ENCODE assay signal across 8 mouse cellular contexts in the genomic region with DNA sequence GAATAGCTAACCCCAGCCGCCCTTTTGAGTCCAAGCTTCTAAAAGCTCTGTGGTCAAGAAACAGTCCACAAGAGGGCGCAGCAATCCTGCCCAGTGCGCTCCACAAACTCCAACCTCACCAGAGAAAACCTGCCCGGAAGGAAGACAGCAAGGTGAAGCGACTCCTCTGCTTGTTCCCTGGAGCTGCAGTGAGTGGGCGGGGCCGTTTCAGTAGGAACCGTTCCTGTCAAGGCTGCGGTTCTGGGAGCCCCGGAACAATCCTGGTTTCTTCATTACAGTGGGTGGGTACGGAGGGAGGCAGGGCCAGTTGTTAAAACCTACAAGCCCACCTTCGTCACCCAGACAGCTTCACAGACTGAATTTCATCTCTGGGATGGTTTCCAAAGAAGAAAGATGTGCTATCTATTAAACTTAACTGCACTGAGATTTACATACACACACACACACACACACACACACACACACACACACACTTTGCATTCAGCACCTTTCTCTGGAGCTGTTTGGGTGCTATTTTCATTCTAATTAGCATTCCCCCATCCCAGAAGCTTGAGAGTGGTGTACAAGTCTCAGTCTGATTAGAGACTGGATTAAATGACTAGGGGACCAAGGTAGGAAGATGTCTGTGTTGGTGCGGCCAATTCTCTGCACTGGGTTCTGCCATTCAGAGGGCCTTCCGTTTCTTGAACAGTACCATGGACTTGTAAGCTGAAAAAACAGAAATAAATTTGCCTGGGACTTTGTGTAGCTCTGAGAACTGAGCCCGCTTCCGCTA.
A peak's percentile ranks its signal among the peaks of the same experiment; 100 is the strongest.
DNase-seq lines count a peak whose midpoint lies in the region; ATAC-seq and TF ChIP-seq lines count a peak whose summit lies in the region.

No protein-coding gene starts in this region.

- peak overlapping the region; percentile 39; the same call in 1 of the 2 replicates for H3K9ac ChIP-seq in heart, embryonic 12.5 days
- H3K9ac ChIP-seq in kidney, embryonic 16.5 days (replicated peaks; ENCODE audit: low read length) = no peak overlapping the region; the same call in 1 of the 2 replicates

- TF ChIP-seq POLR2A in bone marrow macrophage, adult 2 months (IDR thresholded peaks at IDR 0.05; ENCODE audit: borderline replicate concordance, low read depth, low read length) = no peak
- TF ChIP-seq POLR2A in embryonic fibroblast, embryonic 13.5 days (IDR thresholded peaks at IDR 0.05; ENCODE audit: low read depth, low read length) = peak; percentile 16; the same call in 1 of the 2 replicates
- TF ChIP-seq POLR2A in myocyte (IDR thresholded peaks at IDR 0.05; ENCODE audit: insufficient read length, low read depth) = no peak

- H3K4me2 ChIP-seq in heart, embryonic 12.5 days = peak overlapping the region; percentile 62
- peak overlapping the region; percentile 55 for H3K4me2 ChIP-seq in kidney, embryonic 16.5 days (replicated peaks; ENCODE audit: low read depth, low read length)
- peak overlapping the region; percentile 91 for H3K4me2 ChIP-seq in myocyte (ENCODE audit: low read depth)

- no peaks in the 10 kb centered on the region for H3K4me1 ChIP-seq in bone marrow macrophage, adult 2 months (ENCODE audit: control insufficient read depth, insufficient read depth, low read length)
- peaks cover 6% of the 10 kb centered on the region; the same call in 1 of the 2 replicates for H3K4me1 ChIP-seq in embryonic fibroblast, embryonic 13.5 days (ENCODE audit: control insufficient read depth, insufficient read depth, low read length)
- peaks cover 12% of the 10 kb centered on the region for H3K4me1 ChIP-seq in heart, embryonic 12.5 days (replicated peaks)
- peaks cover 7% of the 10 kb centered on the region for H3K4me1 ChIP-seq in kidney, embryonic 16.5 days (ENCODE audit: insufficient read depth, low read length)

- ATAC-seq in heart, embryonic 12.5 days (ENCODE audit: insufficient number of reproducible peaks, low FRiP score) = peak; percentile 6; the same call in 1 of the 2 replicates
- peak; percentile 75 for ATAC-seq in kidney, embryonic 16.5 days (ENCODE audit: low FRiP score, low TSS enrichment)

- H3K27me3 ChIP-seq in heart, embryonic 12.5 days (replicated peaks) = no peaks in the 10 kb centered on the region
- no peaks in the 10 kb centered on the region for H3K27me3 ChIP-seq in kidney, embryonic 16.5 days (ENCODE audit: insufficient read depth, low read length)
- no peaks in the 10 kb centered on the region for H3K27me3 ChIP-seq in myocyte (ENCODE audit: control insufficient read depth, insufficient read depth, insufficient read length)
- no peaks in the 10 kb centered on the region for H3K27me3 ChIP-seq in splenic B cell, adult 2 months (ENCODE audit: control insufficient read depth, insufficient read depth, low read length, poor library complexity, severe bottlenecking)

- H3K4me3 ChIP-seq in bone marrow macrophage, adult 2 months (ENCODE audit: insufficient read depth, low read length) = 0 out of 2 replicates have a peak overlapping the region, but pooled peaks have one; percentile 3
- peak overlapping the region; percentile 10; the same call in 1 of the 2 replicates for H3K4me3 ChIP-seq in embryonic fibroblast, embryonic 13.5 days (ENCODE audit: insufficient read depth, low read length)
- H3K4me3 ChIP-seq in heart, embryonic 12.5 days = peak overlapping the region; percentile 34
- H3K4me3 ChIP-seq in kidney, embryonic 16.5 days (ENCODE audit: low read length) = peak overlapping the region; percentile 42
- H3K4me3 ChIP-seq in myocyte = peak overlapping the region; percentile 8

- DNase-seq in 416B (ENCODE audit: low read depth) (peak; percentile 66), liver (peak; percentile 67)
- peak; percentile 70 for DNase-seq in splenic B cell, adult 2 months (ENCODE audit: low read depth, low spot score)

- no peak overlapping the region for H3ac ChIP-seq in myocyte (ENCODE audit: control insufficient read depth, insufficient read length)

- no peak overlapping the region for H3K27ac ChIP-seq in bone marrow macrophage, adult 2 months (ENCODE audit: insufficient read depth, low read depth, low read length)
- peak overlapping the region; percentile 99 for H3K27ac ChIP-seq in embryonic fibroblast, embryonic 13.5 days (ENCODE audit: insufficient read depth, low read length)
- peak overlapping the region; percentile 80 for H3K27ac ChIP-seq in heart, embryonic 12.5 days (ENCODE audit: poor library complexity, severe bottlenecking)
- H3K27ac ChIP-seq in kidney, embryonic 16.5 days (ENCODE audit: low read length) = peak overlapping the region; percentile 82

- no peaks in the 10 kb centered on the region for H3K9me3 ChIP-seq in heart, embryonic 12.5 days (replicated peaks)
- H3K9me3 ChIP-seq in kidney, embryonic 16.5 days (ENCODE audit: low read length) = peaks cover 7% of the 10 kb centered on the region; the same call in 1 of the 2 replicates

- 19% methylated on average over 16 of the region's 16 CpGs for WGBS in heart, embryonic 12.5 days
- WGBS in kidney, embryonic 16.5 days = 15% methylated on average over 16 of the region's 16 CpGs

- H3K79me2 ChIP-seq in myocyte (ENCODE audit: control insufficient read depth, insufficient read depth) = no peaks in the 10 kb centered on the region

- no peaks in the 10 kb centered on the region for H3K36me3 ChIP-seq in heart, embryonic 12.5 days
- peaks cover under 1% of the 10 kb centered on the region; the same call in 1 of the 2 replicates for H3K36me3 ChIP-seq in kidney, embryonic 16.5 days (ENCODE audit: insufficient read depth, low read length)
- no peaks in the 10 kb centered on the region for H3K36me3 ChIP-seq in myocyte (ENCODE audit: control insufficient read depth, insufficient read depth)
- H3K36me3 ChIP-seq in splenic B cell, adult 2 months (ENCODE audit: control insufficient read depth, insufficient read depth, low read length, poor library complexity, severe bottlenecking) = no peaks in the 10 kb centered on the region

- peak; percentile 91 for TF ChIP-seq CTCF in bone marrow macrophage, adult 2 months (IDR thresholded peaks at IDR 0.05; ENCODE audit: low read depth, low read length)
- peak; percentile 72 for TF ChIP-seq CTCF in embryonic fibroblast, embryonic 13.5 days (IDR thresholded peaks at IDR 0.05; ENCODE audit: borderline replicate concordance, insufficient read depth, low read length)

TF ChIP-seq in myocyte, 11 proteins besides CTCF, POLR2A, EP300 and RAD21:
- TF ChIP-seq MYOD1 (IDR thresholded peaks at IDR 0.05; ENCODE audit: control insufficient read depth in 1 of 3, insufficient read length in 2 of 3, low read depth in 2 of 3) (no peak), TCF3 (IDR thresholded peaks at IDR 0.05; ENCODE audit: insufficient read length, low read depth) (no peak), REST (IDR thresholded peaks at IDR 0.05; ENCODE audit: insufficient read depth, insufficient read length) (no peak), USF1 (IDR thresholded peaks at IDR 0.05; ENCODE audit: low read depth) (no peak), SRF (IDR thresholded peaks at IDR 0.05; ENCODE audit: control insufficient read depth, insufficient read length, low read depth) (no peak), MAX (IDR thresholded peaks at IDR 0.05; ENCODE audit: low read depth) (no peak), MYOG (IDR thresholded peaks at IDR 0.05; ENCODE audit: control insufficient read depth in 1 of 3, insufficient read depth in 1 of 3, insufficient read length in 2 of 3, low read depth in 2 of 3) (no peak), E2F4 (IDR thresholded peaks at IDR 0.05; ENCODE audit: insufficient read depth) (no peak), CEBPB (IDR thresholded peaks at IDR 0.05; ENCODE audit: insufficient read depth, poor library complexity, severe bottlenecking) (no peak), TCF12 (IDR thresholded peaks at IDR 0.05; ENCODE audit: insufficient read depth, poor library complexity, severe bottlenecking) (no peak), POLR2AphosphoS2 (IDR thresholded peaks at IDR 0.05; ENCODE audit: insufficient read length, low read depth) (no peak)
